Mouse (Mus musculus): Measurements from ENCODE around the gene Wdr5b. TPM values are rescaled to one million over a fixed set of nuclear protein-coding genes. Genes with fewer than 3 reads are reported as not detected.
"Not testable (repeated sequence)": the region's sequence is repeated elsewhere in the genome, so short reads cannot be mapped to it uniquely, and the experiment has no call there.

Wdr5b gene
- polyA plus RNA-seq, 1 experiment from 2014 or later = 14.4 TPM

DNA sequence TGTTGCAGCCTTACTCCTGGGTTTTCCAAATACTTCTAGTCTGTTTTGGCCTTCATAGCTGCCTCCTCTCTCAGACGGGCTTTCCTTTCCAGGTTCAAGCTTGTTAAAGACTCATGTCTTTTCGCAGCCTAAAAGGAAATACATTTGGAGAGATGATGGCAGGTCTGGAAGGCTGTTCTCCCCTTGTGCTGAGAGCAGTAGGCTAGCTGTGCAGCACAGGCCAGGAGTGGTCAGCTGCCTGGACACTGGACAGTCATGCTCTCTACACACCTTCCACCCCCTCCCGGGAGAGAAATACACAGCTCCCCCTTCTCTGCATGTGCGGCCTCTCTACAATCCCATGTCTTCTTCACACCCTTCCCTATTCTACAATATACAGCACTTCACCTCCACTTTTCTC, 3.0 kb downstream of the Wdr5b start:
- H3K9ac ChIP-seq (replicated peaks; ENCODE audit: low read depth, low read length) = no peak overlapping the region
- no peaks in the 10 kb centered on the region for H3K9me3 ChIP-seq (ENCODE audit: control insufficient read depth, low read length)
- H3K4me2 ChIP-seq (ENCODE audit: low read length) = no peak overlapping the region
- no peaks in the 10 kb centered on the region for H3K27me3 ChIP-seq (replicated peaks; ENCODE audit: control insufficient read depth, insufficient read depth, low read length)
- no peak for ATAC-seq
- 89% methylated on average over 4 of the region's 4 CpGs for WGBS
- H3K36me3 ChIP-seq (ENCODE audit: control insufficient read depth, insufficient read depth) = peaks cover 9% of the 10 kb centered on the region
- H3K4me3 ChIP-seq (replicated peaks; ENCODE audit: low read length) = no peak overlapping the region
- peaks cover 16% of the 10 kb centered on the region for H3K4me1 ChIP-seq (replicated peaks; ENCODE audit: control insufficient read depth, insufficient read depth, low read length)
- H3K27ac ChIP-seq (ENCODE audit: low read length) = no peak overlapping the region

DNA sequence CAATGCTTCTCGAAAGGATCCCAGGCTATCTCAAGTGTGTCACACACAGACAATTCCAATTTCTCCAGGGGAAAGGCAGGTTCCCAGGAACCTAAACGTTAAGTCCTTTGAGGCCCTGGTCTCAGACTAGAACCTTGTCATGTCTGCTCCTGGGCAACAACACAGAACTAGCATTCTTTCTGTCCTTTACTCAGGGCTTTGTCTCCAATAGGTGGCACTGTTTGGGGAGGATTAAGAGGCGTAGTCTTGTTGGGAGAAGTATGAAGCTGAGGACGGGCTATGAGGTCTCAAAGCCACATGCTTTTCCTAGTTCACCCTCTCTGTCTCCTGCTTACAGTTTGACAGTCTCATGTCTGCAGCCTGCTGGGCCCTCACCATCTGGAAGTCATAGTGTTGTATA, 6.5 kb downstream of the Wdr5b start:
- Histone ChIP-seq H3K4me2 (ENCODE audit: low read length) (no peak overlapping the region), H3K27ac (ENCODE audit: low read length) (no peak overlapping the region), H3K9me3 (ENCODE audit: control insufficient read depth, low read length) (no peaks in the 10 kb centered on the region), H3K4me1 (replicated peaks; ENCODE audit: control insufficient read depth, insufficient read depth, low read length) (peaks cover 2% of the 10 kb centered on the region), H3K4me3 (replicated peaks; ENCODE audit: low read length) (no peak overlapping the region), H3K27me3 (replicated peaks; ENCODE audit: control insufficient read depth, insufficient read depth, low read length) (no peaks in the 10 kb centered on the region), H3K36me3 (ENCODE audit: control insufficient read depth, insufficient read depth) (peaks cover 12% of the 10 kb centered on the region), H3K9ac (replicated peaks; ENCODE audit: low read depth, low read length) (no peak overlapping the region)
- ATAC-seq = no peak
- WGBS = 88% methylated on average over 4 of the region's 4 CpGs

DNA sequence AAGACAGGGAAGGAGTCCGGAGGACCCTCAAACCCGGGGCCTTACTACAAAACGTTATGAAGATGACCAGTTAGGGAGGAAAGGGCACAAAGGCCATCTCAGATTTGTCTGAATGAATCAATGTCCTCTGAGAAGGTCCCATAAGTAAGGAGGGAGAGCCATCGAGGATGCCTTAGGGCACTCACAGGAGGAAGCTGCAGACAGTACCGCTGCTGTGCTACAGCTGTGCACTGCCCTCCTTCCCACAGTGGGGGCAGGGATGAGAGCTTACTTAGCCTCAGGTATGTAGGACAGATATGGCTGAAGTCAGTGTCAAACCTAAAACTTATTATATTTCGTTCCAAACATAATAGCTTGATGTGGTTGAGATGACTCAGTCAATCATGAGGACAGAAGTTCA, 10.5 kb downstream of the Wdr5b start:
- ATAC-seq = no peak
- Histone ChIP-seq H3K36me3 (ENCODE audit: control insufficient read depth, insufficient read depth) (peaks cover 10% of the 10 kb centered on the region; the same call in 1 of the 2 replicates), H3K4me2 (ENCODE audit: low read length) (no peak overlapping the region), H3K27me3 (replicated peaks; ENCODE audit: control insufficient read depth, insufficient read depth, low read length) (no peaks in the 10 kb centered on the region), H3K4me1 (replicated peaks; ENCODE audit: control insufficient read depth, insufficient read depth, low read length) (no peaks in the 10 kb centered on the region), H3K9me3 (ENCODE audit: control insufficient read depth, low read length) (no peaks in the 10 kb centered on the region), H3K9ac (replicated peaks; ENCODE audit: low read depth, low read length) (no peak overlapping the region), H3K4me3 (replicated peaks; ENCODE audit: low read length) (no peak overlapping the region), H3K27ac (ENCODE audit: low read length) (no peak overlapping the region)
- 98% methylated on average over 6 of the region's 6 CpGs for WGBS

DNA sequence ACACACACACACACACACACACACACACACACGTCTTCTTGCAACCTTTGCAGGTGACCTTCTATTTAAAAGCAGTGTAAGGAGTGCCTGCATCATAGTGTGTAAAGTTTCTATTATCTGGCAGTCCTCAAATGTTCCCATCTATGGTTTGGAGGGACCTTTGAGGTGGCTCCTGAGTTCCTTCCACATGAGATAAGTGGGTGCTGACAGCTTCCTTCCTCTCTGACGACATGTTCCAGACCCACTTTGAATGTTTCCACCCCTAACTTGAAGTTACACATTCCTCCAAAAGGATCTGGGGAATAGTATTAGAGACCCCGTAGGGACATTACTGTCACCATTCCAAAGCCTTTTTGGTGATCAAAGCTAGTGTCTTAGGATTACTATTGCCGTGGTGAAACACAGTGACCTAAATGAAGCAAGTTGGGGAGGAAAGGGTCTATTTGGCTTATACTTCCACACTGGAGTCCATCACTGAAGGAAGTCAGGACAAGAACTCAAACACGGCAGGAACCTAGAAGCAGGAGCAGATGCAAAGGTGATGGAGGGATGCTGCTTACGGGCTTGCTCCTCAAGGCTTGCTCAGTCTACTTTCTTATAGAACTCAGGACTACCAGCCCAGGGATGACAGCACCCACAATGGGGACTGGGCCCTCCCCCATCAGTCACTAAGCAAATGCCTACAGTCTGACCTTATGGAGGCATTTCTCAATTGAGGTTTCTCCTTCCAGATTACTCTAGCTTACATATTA, 12.7 kb downstream of the Wdr5b start:
- Histone ChIP-seq H3K9ac (replicated peaks; ENCODE audit: low read depth, low read length) (no peak overlapping the region), H3K4me1 (replicated peaks; ENCODE audit: control insufficient read depth, insufficient read depth, low read length) (no peaks in the 10 kb centered on the region), H3K9me3 (ENCODE audit: control insufficient read depth, low read length) (no peaks in the 10 kb centered on the region), H3K4me3 (replicated peaks; ENCODE audit: low read length) (no peak overlapping the region), H3K4me2 (ENCODE audit: low read length) (no peak overlapping the region), H3K27me3 (replicated peaks; ENCODE audit: control insufficient read depth, insufficient read depth, low read length) (no peaks in the 10 kb centered on the region), H3K36me3 (ENCODE audit: control insufficient read depth, insufficient read depth) (0 out of 2 replicates have a peak, but pooled peaks cover 4% of the 10 kb centered on the region), H3K27ac (ENCODE audit: low read length) (no peak overlapping the region)
- WGBS = 97% methylated on average over 6 of the region's 6 CpGs
- ATAC-seq = no peak

GRCm38 (mm10) chr16:36054920-36055319, 13.9 kb downstream of the Wdr5b start:
- no peak overlapping the region for H3K9ac ChIP-seq (replicated peaks; ENCODE audit: low read depth, low read length)
- no peak for ATAC-seq
- H3K9me3 ChIP-seq (ENCODE audit: control insufficient read depth, low read length) = no peaks in the 10 kb centered on the region
- H3K4me3 ChIP-seq (replicated peaks; ENCODE audit: low read length) = no peak overlapping the region
- H3K27me3 ChIP-seq (replicated peaks; ENCODE audit: control insufficient read depth, insufficient read depth, low read length) = no peaks in the 10 kb centered on the region
- no peak overlapping the region for H3K4me2 ChIP-seq (ENCODE audit: low read length)
- H3K4me1 ChIP-seq (replicated peaks; ENCODE audit: control insufficient read depth, insufficient read depth, low read length) = no peaks in the 10 kb centered on the region
- no peak overlapping the region for H3K27ac ChIP-seq (ENCODE audit: low read length)
- 95% methylated on average over 8 of the region's 8 CpGs for WGBS
- 0 out of 2 replicates have a peak, but pooled peaks cover 3% of the 10 kb centered on the region for H3K36me3 ChIP-seq (ENCODE audit: control insufficient read depth, insufficient read depth)

GRCm38 (mm10) chr16:36056416-36056815, 15.4 kb downstream of the Wdr5b start:
- Histone ChIP-seq H3K27me3 (replicated peaks; ENCODE audit: control insufficient read depth, insufficient read depth, low read length) (no peaks in the 10 kb centered on the region), H3K9me3 (ENCODE audit: control insufficient read depth, low read length) (no peaks in the 10 kb centered on the region), H3K4me1 (replicated peaks; ENCODE audit: control insufficient read depth, insufficient read depth, low read length) (no peaks in the 10 kb centered on the region), H3K4me3 (replicated peaks; ENCODE audit: low read length) (no peak overlapping the region), H3K4me2 (ENCODE audit: low read length) (no peak overlapping the region), H3K36me3 (ENCODE audit: control insufficient read depth, insufficient read depth) (no peaks in the 10 kb centered on the region), H3K27ac (ENCODE audit: low read length) (no peak overlapping the region), H3K9ac (replicated peaks; ENCODE audit: low read depth, low read length) (no peak overlapping the region)
- WGBS = 85% methylated on average over 11 of the region's 11 CpGs
- no peak for ATAC-seq

- Histone ChIP-seq H3K36me3 (ENCODE audit: control insufficient read depth, insufficient read depth) (no peaks in the 10 kb centered on the region), H3K4me1 (replicated peaks; ENCODE audit: control insufficient read depth, insufficient read depth, low read length) (no peaks in the 10 kb centered on the region), H3K27me3 (replicated peaks; ENCODE audit: control insufficient read depth, insufficient read depth, low read length) (no peaks in the 10 kb centered on the region), H3K4me2 (ENCODE audit: low read length) (no peak overlapping the region), H3K9me3 (ENCODE audit: control insufficient read depth, low read length) (no peaks in the 10 kb centered on the region), H3K4me3 (replicated peaks; ENCODE audit: low read length) (no peak overlapping the region), H3K9ac (replicated peaks; ENCODE audit: low read depth, low read length) (no peak overlapping the region), H3K27ac (ENCODE audit: low read length) (no peak overlapping the region)
- WGBS = 90% methylated on average over 8 of the region's 8 CpGs
- ATAC-seq = no peak
Observed at GRCm38 (mm10) chr16:36057933-36058475, 17.0 kb downstream of the Wdr5b start.

GRCm38 (mm10) chr16:36062534-36062933, 21.5 kb downstream of the Wdr5b start:
- H3K36me3 ChIP-seq (ENCODE audit: control insufficient read depth, insufficient read depth); H3K9ac ChIP-seq (replicated peaks; ENCODE audit: low read depth, low read length); H3K9me3 ChIP-seq (ENCODE audit: control insufficient read depth, low read length); H3K27me3 ChIP-seq (replicated peaks; ENCODE audit: control insufficient read depth, insufficient read depth, low read length); H3K4me1 ChIP-seq (replicated peaks; ENCODE audit: control insufficient read depth, insufficient read depth, low read length); H3K4me2 ChIP-seq (ENCODE audit: low read length); H3K4me3 ChIP-seq (replicated peaks; ENCODE audit: low read length); H3K27ac ChIP-seq (ENCODE audit: low read length); ATAC-seq: not testable (repeated sequence)
- 84% methylated on average over 1 of the region's 1 CpGs for WGBS

- no peak overlapping the region for H3K4me2 ChIP-seq (ENCODE audit: low read length)
- H3K4me1 ChIP-seq (replicated peaks; ENCODE audit: control insufficient read depth, insufficient read depth, low read length) = peaks cover 1% of the 10 kb centered on the region
- H3K27me3 ChIP-seq (replicated peaks; ENCODE audit: control insufficient read depth, insufficient read depth, low read length) = no peaks in the 10 kb centered on the region
- H3K36me3 ChIP-seq (ENCODE audit: control insufficient read depth, insufficient read depth) = no peaks in the 10 kb centered on the region
- 66% methylated on average over 2 of the region's 2 CpGs for WGBS
- H3K4me3 ChIP-seq (replicated peaks; ENCODE audit: low read length) = no peak overlapping the region
- H3K9me3 ChIP-seq (ENCODE audit: control insufficient read depth, low read length) = no peaks in the 10 kb centered on the region
- H3K27ac ChIP-seq (ENCODE audit: low read length) = no peak overlapping the region
- ATAC-seq = no peak
- no peak overlapping the region for H3K9ac ChIP-seq (replicated peaks; ENCODE audit: low read depth, low read length)
Observed at GRCm38 (mm10) chr16:36063315-36063714, 22.3 kb downstream of the Wdr5b start.
